Mouse (Mus musculus): Measurements from ENCODE around the gene Sppl2b.

- no peak for TF ChIP-seq CTCF (conservative IDR thresholded peaks at IDR 0.05; ENCODE audit: low read length)
- no peak for TF ChIP-seq NANOG (IDR thresholded peaks at IDR 0.05; ENCODE audit: borderline replicate concordance, low read length)
Measured at GRCm38 (mm10) chr10:80855749-80856073, 636 bp downstream of the Sppl2b start.

Measured in E14TG2a.4 (cell line).